Mouse (Mus musculus) kidney, embryonic 15.5 days (tissue): ENCODE results near the gene Exoc3. TPM values are rescaled to one million over a fixed set of nuclear protein-coding genes. Genes with fewer than 3 reads are reported as not detected.

ENCODE experiments used
- ATAC-seq: fragments of 200-750 bp; cut with Nextera tagmentation; replicated peaks from 2 replicates; pipeline ENCODE4 v1.8.0; 2017; ENCODE audit warnings: moderate TSS enrichment; ENCODE audit not compliant: low FRiP score
- H3K27ac ChIP-seq: fragments of 300-500 bp; sonication (generic); 2 replicates; pipeline ENCODE4 v1.5.1; 2015; ENCODE audit warnings: mild to moderate bottlenecking, inconsistent platforms
- H3K27me3 ChIP-seq: fragments of 300-500 bp; sonication (generic); 2 replicates; pipeline ENCODE4 v1.6.1; 2015; ENCODE audit warnings: inconsistent platforms
- H3K36me3 ChIP-seq: fragments of 300-500 bp; sonication (generic); 2 replicates; pipeline ENCODE4 v1.6.1; 2015; ENCODE audit warnings: inconsistent platforms
- H3K4me1 ChIP-seq: fragments of 300-500 bp; sonication (generic); 2 replicates; pipeline ENCODE4 v1.6.1; 2015; ENCODE audit warnings: inconsistent platforms
- H3K4me2 ChIP-seq: fragments of 300-500 bp; sonication (generic); 2 replicates; pipeline ENCODE4 v1.6.1; 2015; ENCODE audit warnings: moderate library complexity, mild to moderate bottlenecking, inconsistent platforms
- H3K4me3 ChIP-seq: fragments of 300-500 bp; sonication (generic); replicated peaks from 2 replicates; pipeline ENCODE4 v1.5.1; 2015; ENCODE audit warnings: mild to moderate bottlenecking, inconsistent platforms
- H3K9ac ChIP-seq: fragments of 300-500 bp; sonication (generic); 2 replicates; pipeline ENCODE4 v1.6.1; 2015; ENCODE audit warnings: mild to moderate bottlenecking, inconsistent platforms
- H3K9me3 ChIP-seq: fragments of 300-500 bp; sonication (generic); replicated peaks from 2 replicates; pipeline ENCODE4 v1.6.1; 2016; ENCODE audit warnings: inconsistent platforms
- WGBS: fragments of 180-500 bp; shearing (Covaris S2); methylation state at CpG from one replicate; pipeline ENCODE4 v1.1.7; 2015; ENCODE audit warnings: mixed read lengths; 5-methylcytosine and 5-hydroxymethylcytosine counted together
- polyA plus RNA-seq: library from polyadenylated mRNA; unstranded; fragments of >200 nt; fragmentation: Nextera tagmentation; extraction: Ambion mirVana; gene quantifications from 2 replicates; pipeline ENCODE4 v1.2.1, GENCODE M21; 2015

The Exoc3 gene
- 67.8 and 68.0 TPM in 2 replicates for polyA plus RNA-seq

GRCm38 (mm10) chr13:74208317-74208985, at the start of gene Exoc3:
TSS of gene Exoc3 (minus strand) at chr13:74208732.
- Histone ChIP-seq H3K27ac (peak within 1 kb of the TSS; percentile 89), H3K9ac (peak within 1 kb of the TSS; percentile 64), H3K4me2 (peak within 1 kb of the TSS; percentile 72), H3K4me3 (peak within 1 kb of the TSS; percentile 71), H3K9me3 (no peaks in the 10 kb centered on the region), H3K36me3 (peaks cover 23% of the 10 kb centered on the region), H3K4me1 (peaks cover 17% of the 10 kb centered on the region), H3K27me3 (no peaks in the 10 kb centered on the region)
- under 1% methylated on average over 39 of the region's 39 CpGs for WGBS
- ATAC-seq = peak; percentile 99

DNA sequence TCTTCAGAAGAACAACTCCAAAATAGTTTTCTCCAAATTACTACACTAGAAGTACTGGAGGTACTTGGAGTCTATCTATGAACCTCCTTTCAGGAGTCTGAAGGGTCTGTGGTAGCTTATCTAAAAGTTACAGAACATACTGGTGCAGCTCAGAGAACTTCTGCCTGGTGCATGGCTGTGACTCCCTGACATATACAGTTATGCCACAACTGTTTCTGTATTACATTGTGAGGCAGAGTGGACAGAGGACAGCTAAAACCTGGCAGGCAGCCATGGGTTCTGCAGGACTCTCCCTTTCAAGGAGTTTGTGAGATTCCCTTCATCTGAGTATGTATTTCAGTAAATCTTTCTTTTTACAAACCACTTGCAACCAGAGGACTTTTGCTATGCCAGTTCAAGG, 38.0 kb upstream of the Exoc3 start:
- Histone ChIP-seq H3K27ac (no peak overlapping the region), H3K27me3 (peaks cover 14% of the 10 kb centered on the region; the same call in 1 of the 2 replicates), H3K4me2 (no peak overlapping the region), H3K9me3 (no peaks in the 10 kb centered on the region), H3K4me3 (no peak overlapping the region), H3K9ac (no peak overlapping the region), H3K4me1 (peaks cover 8% of the 10 kb centered on the region), H3K36me3 (no peaks in the 10 kb centered on the region)
- no peak for ATAC-seq

- no peaks in the 10 kb centered on the region for H3K9me3 ChIP-seq
- peak overlapping the region; percentile 35 for H3K4me2 ChIP-seq
- peaks cover 19% of the 10 kb centered on the region; the same call in 1 of the 2 replicates for H3K27me3 ChIP-seq
- WGBS = 64% methylated on average over 4 of the region's 4 CpGs
- ATAC-seq = peak; percentile 56; the same call in 1 of the 2 replicates
- H3K36me3 ChIP-seq = no peaks in the 10 kb centered on the region
- no peak overlapping the region for H3K9ac ChIP-seq
- no peak overlapping the region for H3K4me3 ChIP-seq
- peaks cover 8% of the 10 kb centered on the region for H3K4me1 ChIP-seq
- H3K27ac ChIP-seq = no peak overlapping the region
Observed at GRCm38 (mm10) chr13:74245899-74246231, 37.3 kb upstream of the Exoc3 start.

DNA sequence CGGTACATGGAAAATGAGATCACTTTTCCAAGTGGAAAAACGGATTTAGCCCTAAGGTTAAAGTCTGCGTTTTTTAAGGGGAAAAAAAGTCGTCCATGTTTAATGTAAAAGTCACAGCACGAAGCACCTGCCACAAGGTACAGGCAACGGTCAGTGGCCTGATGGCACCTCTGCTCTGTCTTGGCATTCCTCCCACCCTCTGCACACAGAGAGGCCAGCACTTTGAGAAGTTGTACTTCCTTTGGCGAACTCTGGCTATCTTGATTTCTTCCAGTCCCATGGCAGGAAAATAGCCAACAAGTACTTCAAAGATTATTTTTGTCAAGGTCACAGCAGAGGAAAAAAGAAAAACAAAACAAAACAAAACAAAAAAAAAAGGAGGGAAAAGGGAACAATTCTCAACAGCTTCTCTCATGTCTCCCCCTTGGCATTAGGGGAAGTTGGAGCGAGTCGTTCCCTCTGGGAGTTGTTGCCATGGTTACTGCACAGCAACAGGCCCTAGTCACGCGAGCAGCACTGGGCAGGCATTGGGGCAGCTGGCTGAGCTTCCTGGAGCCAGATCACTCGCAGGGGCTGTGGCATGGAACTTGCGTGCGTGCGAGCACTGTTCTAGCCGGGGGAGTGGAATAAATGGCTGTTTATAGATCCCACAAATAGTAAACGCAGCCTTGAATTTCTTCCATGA, 36.8 kb upstream of the Exoc3 start:
- peak; percentile 93 for ATAC-seq
- Histone ChIP-seq H3K4me2 (peak overlapping the region; percentile 35), H3K9me3 (no peaks in the 10 kb centered on the region), H3K36me3 (no peaks in the 10 kb centered on the region), H3K9ac (no peak overlapping the region), H3K4me3 (no peak overlapping the region), H3K4me1 (peaks cover 8% of the 10 kb centered on the region), H3K27me3 (peaks cover 19% of the 10 kb centered on the region; the same call in 1 of the 2 replicates), H3K27ac (no peak overlapping the region)
- 31% methylated on average over 17 of the region's 17 CpGs for WGBS

- Histone ChIP-seq H3K4me2 (no peak overlapping the region), H3K4me3 (no peak overlapping the region), H3K4me1 (no peaks in the 10 kb centered on the region), H3K27ac (no peak overlapping the region), H3K36me3 (no peaks in the 10 kb centered on the region), H3K9ac (no peak overlapping the region), H3K27me3 (peaks cover 14% of the 10 kb centered on the region; the same call in 1 of the 2 replicates), H3K9me3 (no peaks in the 10 kb centered on the region)
- ATAC-seq = no peak
- 71% methylated on average over 7 of the region's 7 CpGs for WGBS
Observed at GRCm38 (mm10) chr13:74237574-74237973, 29.0 kb upstream of the Exoc3 start.

DNA sequence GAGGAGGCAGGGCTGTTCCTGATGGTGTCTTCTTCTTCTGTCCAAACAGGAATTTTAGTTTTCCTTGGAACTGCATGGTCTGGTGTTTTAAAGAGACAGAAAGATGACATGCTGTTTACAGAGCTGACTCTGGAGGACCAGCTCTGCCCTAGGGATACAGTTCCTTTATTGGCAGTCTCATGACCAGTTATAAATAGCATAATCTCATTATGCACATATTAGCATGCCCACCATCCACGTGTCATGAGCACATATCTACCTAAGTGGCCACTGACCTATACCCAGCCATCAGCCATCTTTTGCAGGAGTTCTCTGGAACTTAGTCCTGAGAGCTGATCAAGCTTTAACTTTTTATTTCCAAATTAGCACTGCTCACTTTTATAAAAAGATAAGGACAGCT, 12.1 kb upstream of the Exoc3 start:
- ATAC-seq = no peak
- Histone ChIP-seq H3K27me3 (no peaks in the 10 kb centered on the region), H3K9ac (no peak overlapping the region), H3K36me3 (no peaks in the 10 kb centered on the region), H3K4me3 (no peak overlapping the region), H3K4me2 (no peak overlapping the region), H3K27ac (no peak overlapping the region), H3K9me3 (no peaks in the 10 kb centered on the region), H3K4me1 (no peaks in the 10 kb centered on the region)
- 45% methylated on average over 1 of the region's 1 CpGs for WGBS

DNA sequence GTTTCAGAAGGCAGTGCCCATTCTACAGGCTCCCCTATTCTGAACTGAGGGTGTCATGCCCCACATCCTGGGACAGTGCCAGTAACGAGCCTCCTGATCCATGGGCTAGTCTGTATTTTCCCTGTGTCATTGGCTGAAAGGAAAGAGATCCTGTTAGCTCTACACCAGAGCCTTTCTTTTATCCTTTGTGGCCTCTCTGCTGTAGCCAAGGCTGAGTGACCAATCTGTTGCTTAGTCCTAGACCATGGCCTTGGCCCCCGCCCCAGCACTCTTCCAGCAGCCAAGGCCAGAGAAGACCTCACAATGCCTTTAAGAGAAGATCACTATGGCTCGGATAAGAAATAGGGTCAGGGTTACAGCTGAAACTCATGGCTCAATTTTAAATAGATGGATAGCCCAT, 9.9 kb upstream of the Exoc3 start:
- no peaks in the 10 kb centered on the region for H3K4me1 ChIP-seq
- no peak for ATAC-seq
- no peaks in the 10 kb centered on the region for H3K9me3 ChIP-seq
- H3K9ac ChIP-seq = no peak overlapping the region
- H3K4me2 ChIP-seq = no peak overlapping the region
- no peak overlapping the region for H3K27ac ChIP-seq
- H3K36me3 ChIP-seq = no peaks in the 10 kb centered on the region
- no peak overlapping the region for H3K4me3 ChIP-seq
- 74% methylated on average over 3 of the region's 3 CpGs for WGBS
- H3K27me3 ChIP-seq = peaks cover 4% of the 10 kb centered on the region; the same call in 1 of the 2 replicates

DNA sequence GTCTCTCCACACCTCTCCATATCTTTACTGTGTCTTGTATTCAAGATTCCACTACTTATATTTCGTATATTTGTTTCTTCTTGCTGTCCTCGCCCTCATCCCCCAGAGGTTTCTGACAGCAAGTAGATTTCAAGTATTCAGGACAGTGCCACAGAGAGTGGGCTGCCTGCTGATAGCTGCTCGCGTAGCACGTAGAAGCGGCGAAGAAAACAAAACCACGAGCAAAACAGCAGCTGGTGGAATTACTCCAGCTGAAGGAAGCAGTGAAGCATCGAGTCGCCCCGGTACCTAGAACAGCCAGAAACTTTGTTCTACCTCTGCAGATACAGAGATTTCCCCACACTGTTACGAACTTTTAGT, 434 bp upstream of the Exoc3 start:
- Histone ChIP-seq H3K4me1 (peaks cover 17% of the 10 kb centered on the region), H3K9me3 (no peaks in the 10 kb centered on the region), H3K4me3 (peak overlapping the region; percentile 71), H3K36me3 (peaks cover 18% of the 10 kb centered on the region), H3K27ac (peak overlapping the region; percentile 89), H3K27me3 (no peaks in the 10 kb centered on the region), H3K9ac (peak overlapping the region; percentile 64), H3K4me2 (peak overlapping the region; percentile 72)
- WGBS = 21% methylated on average over 12 of the region's 12 CpGs
- 0 out of 2 replicates have a peak, but pooled peaks have one; percentile 26 for ATAC-seq

- no peak for ATAC-seq
- no peak overlapping the region for H3K4me3 ChIP-seq
- no peaks in the 10 kb centered on the region for H3K4me1 ChIP-seq
- H3K4me2 ChIP-seq = no peak overlapping the region
- H3K36me3 ChIP-seq = peaks cover 57% of the 10 kb centered on the region
- WGBS = 80% methylated on average over 3 of the region's 3 CpGs
- H3K27ac ChIP-seq = no peak overlapping the region
- no peak overlapping the region for H3K9ac ChIP-seq
- no peaks in the 10 kb centered on the region for H3K9me3 ChIP-seq
- H3K27me3 ChIP-seq = no peaks in the 10 kb centered on the region
Observed at GRCm38 (mm10) chr13:74196451-74196850, 12.1 kb downstream of the Exoc3 start.

DNA sequence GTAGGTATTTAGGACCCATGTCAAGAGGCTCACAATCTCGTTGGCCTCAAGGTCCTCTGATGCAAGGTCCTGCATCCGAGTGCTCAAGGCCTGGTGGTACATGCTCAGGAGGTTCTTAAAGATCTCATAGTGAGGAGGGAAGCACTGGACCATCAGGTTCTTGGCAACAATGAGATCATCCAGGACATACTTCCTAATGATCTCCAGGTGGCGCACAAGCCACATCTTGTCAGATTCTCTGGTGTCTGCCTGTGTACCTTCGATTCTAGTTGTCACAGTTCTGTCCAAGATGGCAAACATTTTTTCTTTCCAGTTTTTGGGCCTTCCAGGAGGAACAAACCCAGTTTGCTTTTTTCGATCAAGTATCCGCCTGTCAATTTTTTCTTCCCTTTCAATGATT, 15.9 kb downstream of the Exoc3 start:
- no peak overlapping the region for H3K4me3 ChIP-seq
- no peak overlapping the region for H3K27ac ChIP-seq
- H3K36me3 ChIP-seq = peaks cover 73% of the 10 kb centered on the region
- H3K27me3 ChIP-seq = no peaks in the 10 kb centered on the region
- no peak overlapping the region for H3K4me2 ChIP-seq
- 89% methylated on average over 6 of the region's 6 CpGs for WGBS
- H3K4me1 ChIP-seq = no peaks in the 10 kb centered on the region
- no peak for ATAC-seq
- no peak overlapping the region for H3K9ac ChIP-seq
- no peaks in the 10 kb centered on the region for H3K9me3 ChIP-seq

- no peaks in the 10 kb centered on the region for H3K4me1 ChIP-seq
- H3K4me3 ChIP-seq = no peak overlapping the region
- H3K36me3 ChIP-seq = peaks cover 68% of the 10 kb centered on the region
- no peaks in the 10 kb centered on the region for H3K27me3 ChIP-seq
- no peak overlapping the region for H3K9ac ChIP-seq
- no peak for ATAC-seq
- H3K9me3 ChIP-seq = no peaks in the 10 kb centered on the region
- H3K27ac ChIP-seq = no peak overlapping the region
- no peak overlapping the region for H3K4me2 ChIP-seq
- 86% methylated on average over 5 of the region's 5 CpGs for WGBS
Observed at GRCm38 (mm10) chr13:74183011-74183695, 25.4 kb downstream of the Exoc3 start.

- ATAC-seq = no peak
- Histone ChIP-seq H3K4me2 (no peak overlapping the region), H3K4me3 (no peak overlapping the region), H3K9me3 (no peaks in the 10 kb centered on the region), H3K27me3 (no peaks in the 10 kb centered on the region), H3K36me3 (peaks cover 64% of the 10 kb centered on the region), H3K27ac (no peak overlapping the region), H3K9ac (no peak overlapping the region), H3K4me1 (peaks cover 2% of the 10 kb centered on the region; the same call in 1 of the 2 replicates)
- WGBS = 94% methylated on average over 5 of the region's 5 CpGs
Observed at GRCm38 (mm10) chr13:74172036-74172435, 36.5 kb downstream of the Exoc3 start.
